Mouse (Mus musculus) intestine, postnatal 0 days (tissue): ENCODE measurements around the gene Amacr. TPM values are rescaled to one million over a fixed set of nuclear protein-coding genes. Genes with fewer than 3 reads are reported as not detected.
A peak's percentile ranks its signal among the peaks of the same experiment; 100 is the strongest.
"Not testable (repeated sequence)": the region's sequence is repeated elsewhere in the genome, so short reads cannot be mapped to it uniquely, and the experiment has no call there.

ENCODE experiments used
- ATAC-seq: fragments of 200-750 bp; cut with Nextera tagmentation; 2 replicates; pipeline ENCODE4 v1.8.0; 2017; ENCODE audit warnings: mild to moderate bottlenecking, moderate TSS enrichment, moderate library complexity
- H3K27ac ChIP-seq: fragments of 300-500 bp; sonication (generic); 2 replicates; pipeline ENCODE4 v1.5.1; 2014; ENCODE audit warnings: mild to moderate bottlenecking, low read depth, low read length, moderate library complexity
- H3K27me3 ChIP-seq: fragments of 300-500 bp; sonication (generic); replicated peaks from 2 replicates; pipeline ENCODE4 v1.6.1; 2014; ENCODE audit warnings: low read length, mixed read lengths; ENCODE audit not compliant: control insufficient read depth, insufficient read depth
- H3K36me3 ChIP-seq: fragments of 300-500 bp; sonication (generic); 2 replicates; pipeline ENCODE4 v1.6.1; 2014; ENCODE audit warnings: mild to moderate bottlenecking, moderate library complexity; ENCODE audit not compliant: control insufficient read depth, insufficient read depth
- H3K4me1 ChIP-seq: fragments of 300-500 bp; sonication (generic); replicated peaks from 2 replicates; pipeline ENCODE4 v1.6.1; 2014; ENCODE audit warnings: antibody characterized with exemption, low read length, mixed read lengths; ENCODE audit not compliant: control insufficient read depth, insufficient read depth
- H3K4me2 ChIP-seq: fragments of 300-500 bp; sonication (generic); replicated peaks from 2 replicates; pipeline ENCODE4 v1.6.1; 2014; ENCODE audit warnings: low read depth, mild to moderate bottlenecking, moderate library complexity
- H3K4me3 ChIP-seq: fragments of 300-500 bp; sonication (generic); 2 replicates; pipeline ENCODE4 v1.5.1; 2014; ENCODE audit warnings: low read depth, low read length
- H3K9ac ChIP-seq: fragments of 300-500 bp; sonication (generic); 2 replicates; pipeline ENCODE4 v1.6.1; 2014; ENCODE audit warnings: mild to moderate bottlenecking, low read depth, low read length
- H3K9me3 ChIP-seq: fragments of 300-500 bp; sonication (generic); 2 replicates; pipeline ENCODE4 v1.6.1; 2016; ENCODE audit warnings: mixed run types; ENCODE audit not compliant: control insufficient read depth
- CTCF ChIP-seq: sonication (generic); IDR thresholded peaks from 2 replicates; pipeline ENCODE4 v1.5.1; 2016; ENCODE audit warnings: low read depth, mild to moderate bottlenecking, control low read depth, antibody characterized with exemption, moderate library complexity
- WGBS: fragments of 180-500 bp; shearing (Covaris S2); extraction: QIAGEN DNeasy Blood & Tissue Kit; methylation state at CpG from one replicate; pipeline ENCODE4 v1.1.7; 2014; 5-methylcytosine and 5-hydroxymethylcytosine counted together
- polyA plus RNA-seq: library from polyadenylated mRNA; unstranded; fragments of >200 nt; fragmentation: Nextera tagmentation; extraction: Ambion mirVana; gene quantifications from 2 replicates; pipeline ENCODE4 v1.2.1, GENCODE M21; 2015

Amacr gene
- polyA plus RNA-seq, 1 experiment from 2014 or later, result 17.7 TPM

DNA sequence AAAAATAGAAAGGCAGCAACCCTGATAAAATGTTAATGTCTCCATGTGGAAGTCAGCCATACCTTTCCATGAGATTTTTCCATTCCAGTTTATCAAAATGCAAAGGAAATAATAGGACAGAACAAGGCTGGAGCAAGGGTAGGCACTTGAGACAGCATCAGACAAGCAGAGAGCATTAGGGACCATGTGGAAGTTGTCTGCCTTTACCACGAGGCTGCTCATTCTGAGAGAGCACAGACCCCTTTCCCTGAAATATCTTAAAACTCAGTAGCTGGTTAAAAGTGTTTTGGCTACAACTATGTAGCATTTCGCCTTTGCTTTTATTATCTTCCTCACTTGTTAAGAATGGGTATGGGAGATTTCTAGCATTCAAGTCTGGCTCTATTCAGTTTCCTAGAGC lies 844 bp upstream of the Amacr start:
- 0 out of 2 replicates have a peak, but pooled peaks cover 3% of the 10 kb centered on the region for H3K4me1 ChIP-seq
- H3K27me3 ChIP-seq, result no peaks in the 10 kb centered on the region
- no peaks in the 10 kb centered on the region; the same call in 1 of the 2 replicates for H3K36me3 ChIP-seq
- H3K9me3 ChIP-seq, result no peaks in the 10 kb centered on the region
- no peak for ATAC-seq
- peak overlapping the region; percentile 63; the same call in 1 of the 2 replicates for H3K4me2 ChIP-seq
- no peak overlapping the region; the same call in 1 of the 2 replicates for H3K9ac ChIP-seq
- TF ChIP-seq CTCF, result no peak
- WGBS, result 54% methylated on average over 2 of the region's 2 CpGs
- H3K27ac ChIP-seq, result no peak overlapping the region
- no peak overlapping the region for H3K4me3 ChIP-seq

DNA sequence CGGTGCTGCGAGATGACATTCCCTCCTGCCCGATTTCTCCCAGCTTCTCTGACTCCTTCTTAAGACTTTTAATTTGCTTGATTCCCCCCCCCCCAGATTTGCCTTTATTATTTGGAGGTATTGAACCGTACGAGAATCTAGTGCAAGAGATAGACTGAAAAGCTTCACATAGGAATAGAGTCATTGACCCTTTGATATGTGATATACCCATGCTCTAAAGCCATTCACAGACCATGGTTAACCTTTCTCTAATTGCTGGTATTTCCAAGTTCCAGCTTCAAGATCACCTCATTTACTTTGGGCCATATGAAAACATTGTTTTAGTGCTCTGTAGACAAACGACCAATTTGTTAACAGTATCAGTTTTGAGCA lies 494 bp downstream of the Amacr start:
- WGBS, result 5% methylated on average over 6 of the region's 6 CpGs

DNA sequence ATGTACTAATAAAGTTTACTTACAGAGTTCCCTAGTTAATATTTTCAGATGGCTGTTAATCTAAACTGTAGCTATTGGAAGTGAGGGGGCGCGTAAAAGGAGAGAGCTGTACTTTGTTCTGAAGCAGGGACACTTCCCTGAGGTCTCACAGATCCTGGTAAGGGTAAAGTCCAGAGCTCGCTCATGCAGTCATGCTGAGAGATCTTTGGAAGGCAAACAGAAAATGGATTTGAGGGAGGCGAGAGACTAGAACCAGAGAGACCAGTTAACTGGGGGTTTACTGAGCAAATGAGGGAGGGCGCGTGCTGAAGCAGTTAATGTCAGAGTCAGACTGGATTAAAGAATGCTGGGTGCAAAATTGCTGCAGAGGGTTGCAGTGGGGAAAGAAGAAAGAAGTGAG lies 4.2 kb downstream of the Amacr start:
- Histone ChIP-seq H3K4me1 (0 out of 2 replicates have a peak, but pooled peaks cover 3% of the 10 kb centered on the region), H3K27me3 (no peaks in the 10 kb centered on the region), H3K9me3 (no peaks in the 10 kb centered on the region), H3K27ac (peak overlapping the region; percentile 63), H3K9ac (no peak overlapping the region), H3K4me2 (peak overlapping the region; percentile 46), H3K36me3 (peaks cover 14% of the 10 kb centered on the region; the same call in 1 of the 2 replicates), H3K4me3 (no peak overlapping the region)
- TF ChIP-seq CTCF, result no peak; the same call in 1 of the 2 replicates
- ATAC-seq, result peak; percentile 67
- WGBS, result 46% methylated on average over 6 of the region's 6 CpGs

More for the DNA sequence above, 494 bp downstream of the Amacr start:
- no peak for TF ChIP-seq CTCF
- Histone ChIP-seq H3K27me3 (no peaks in the 10 kb centered on the region), H3K9ac (peak overlapping the region; percentile 67), H3K9me3 (no peaks in the 10 kb centered on the region), H3K4me1 (0 out of 2 replicates have a peak, but pooled peaks cover 3% of the 10 kb centered on the region), H3K4me3 (peak overlapping the region; percentile 65), H3K4me2 (peak overlapping the region; percentile 63), H3K27ac (peak overlapping the region; percentile 85), H3K36me3 (no peaks in the 10 kb centered on the region; the same call in 1 of the 2 replicates)
- ATAC-seq, result no peak

DNA sequence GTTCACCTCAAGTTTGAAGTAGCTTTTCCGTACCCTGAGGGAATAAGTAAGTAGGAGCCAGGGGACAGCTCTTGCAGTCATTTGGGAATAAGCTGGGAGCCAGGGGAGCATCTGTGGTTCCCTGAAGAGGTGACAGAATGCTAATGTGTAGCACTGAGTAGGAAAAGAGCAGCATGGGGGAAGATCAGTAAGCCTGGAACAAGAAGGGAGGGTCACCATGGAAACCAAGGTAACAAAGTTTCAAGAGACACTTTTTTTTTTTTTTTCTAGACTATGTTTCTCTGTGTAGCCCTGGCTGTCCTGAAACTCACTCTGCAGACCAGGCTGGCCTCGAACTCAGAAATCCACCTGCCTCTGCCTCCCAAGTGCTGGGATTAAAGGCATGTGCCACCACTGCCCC lies 4.9 kb downstream of the Amacr start:
- ATAC-seq, H3K4me2 ChIP-seq, H3K9me3 ChIP-seq, H3K27me3 ChIP-seq, H3K9ac ChIP-seq, H3K27ac ChIP-seq, H3K4me3 ChIP-seq, H3K4me1 ChIP-seq: not testable (repeated sequence)
- WGBS, result 68% methylated on average over 2 of the region's 2 CpGs
- H3K36me3 ChIP-seq, result peaks cover 14% of the 10 kb centered on the region; the same call in 1 of the 2 replicates

DNA sequence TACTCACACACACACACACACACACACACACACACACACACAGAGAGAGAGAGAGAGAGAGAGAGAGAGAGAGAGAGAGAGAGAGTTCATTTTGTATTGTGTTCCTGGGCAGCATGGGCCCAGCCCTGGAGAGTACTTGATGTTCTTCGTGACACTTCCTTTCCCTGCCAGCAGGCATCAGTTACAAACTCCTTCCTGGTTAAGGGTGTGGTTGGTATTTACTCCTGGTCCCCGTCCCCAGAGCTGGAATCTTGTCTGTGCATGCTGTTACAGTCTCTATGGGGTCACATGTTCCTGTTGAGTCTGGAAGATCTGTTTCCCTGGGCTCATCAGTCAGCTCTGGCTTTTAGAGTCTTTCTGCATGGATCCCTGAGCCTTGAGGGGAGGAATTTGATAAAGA lies 8.9 kb downstream of the Amacr start:
- H3K9ac ChIP-seq, result no peak overlapping the region
- 13% methylated on average over 2 of the region's 2 CpGs for WGBS
- no peaks in the 10 kb centered on the region for H3K4me1 ChIP-seq
- TF ChIP-seq CTCF, result 0 out of 2 replicates have a peak, but pooled peaks have one; percentile 2
- no peaks in the 10 kb centered on the region for H3K9me3 ChIP-seq
- H3K4me2 ChIP-seq, result no peak overlapping the region
- H3K27me3 ChIP-seq, result no peaks in the 10 kb centered on the region
- H3K36me3 ChIP-seq, result peaks cover 20% of the 10 kb centered on the region; the same call in 1 of the 2 replicates
- no peak for ATAC-seq
- H3K4me3 ChIP-seq, result no peak overlapping the region
- H3K27ac ChIP-seq, result no peak overlapping the region

DNA sequence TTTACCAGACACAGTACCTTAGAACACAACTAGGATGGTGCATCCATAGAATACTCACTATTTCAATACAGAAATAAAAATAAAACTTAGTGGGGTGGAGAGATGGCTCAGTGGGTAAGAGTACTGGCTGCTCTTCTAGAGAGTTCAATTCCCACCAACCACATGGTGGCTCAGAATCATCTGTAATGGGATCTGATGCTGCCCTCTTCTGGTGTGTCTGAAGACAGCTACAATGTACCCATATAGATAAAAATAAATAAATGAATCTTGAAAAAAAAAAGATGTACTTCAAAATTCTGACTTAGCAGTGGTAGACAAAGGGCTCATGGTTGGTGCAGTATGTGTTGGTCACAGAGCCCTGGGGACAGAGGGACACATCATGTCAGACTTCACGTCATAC lies 10.0 kb downstream of the Amacr start:
- Histone ChIP-seq H3K27ac (no peak overlapping the region), H3K9me3 (no peaks in the 10 kb centered on the region), H3K4me1 (no peaks in the 10 kb centered on the region), H3K36me3 (peaks cover 23% of the 10 kb centered on the region; the same call in 1 of the 2 replicates), H3K4me2 (no peak overlapping the region), H3K9ac (no peak overlapping the region), H3K4me3 (no peak overlapping the region), H3K27me3 (no peaks in the 10 kb centered on the region)
- WGBS, result 88% methylated on average over 1 of the region's 1 CpGs
- ATAC-seq, result no peak
- peak; percentile 50 for TF ChIP-seq CTCF

DNA sequence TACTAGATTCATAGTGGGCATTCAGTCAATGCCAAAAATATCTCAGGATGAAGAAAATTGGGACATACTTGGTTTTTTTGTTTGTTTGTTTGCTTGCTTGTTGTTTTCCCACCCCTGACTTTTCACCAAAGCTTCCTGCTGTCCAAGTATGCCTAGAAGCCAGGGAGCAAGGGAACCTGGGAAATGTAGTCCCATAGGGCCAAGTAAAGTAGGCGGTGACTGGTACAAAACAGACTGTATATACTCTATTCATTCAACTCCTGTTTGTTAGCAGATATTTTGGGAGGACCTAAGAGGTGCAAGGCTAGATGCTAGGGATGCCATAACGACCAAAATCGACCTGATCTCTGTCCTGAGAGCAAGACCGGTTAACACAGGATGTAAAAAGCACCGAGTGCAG lies 18.3 kb downstream of the Amacr start:
- H3K36me3 ChIP-seq, result peaks cover 8% of the 10 kb centered on the region; the same call in 1 of the 2 replicates
- no peak for ATAC-seq

More for the DNA sequence above, 18.3 kb downstream of the Amacr start:
- no peak overlapping the region for H3K9ac ChIP-seq
- H3K4me3 ChIP-seq, result no peak overlapping the region
- no peaks in the 10 kb centered on the region for H3K9me3 ChIP-seq
- no peak overlapping the region for H3K27ac ChIP-seq
- no peak for TF ChIP-seq CTCF
- H3K27me3 ChIP-seq, result no peaks in the 10 kb centered on the region
- H3K4me2 ChIP-seq, result no peak overlapping the region
- H3K4me1 ChIP-seq, result no peaks in the 10 kb centered on the region
- WGBS, result 46% methylated on average over 5 of the region's 5 CpGs
